Mouse (Mus musculus) small intestine, adult 2 months (tissue): ENCODE results near the gene Pkm. TPM values are rescaled to one million over a fixed set of nuclear protein-coding genes. Genes with fewer than 3 reads are reported as not detected.

ENCODE experiments used
- H3K27ac ChIP-seq: fragments of 200-500 bp; 2 replicates; pipeline ENCODE4 v1.5.1; 2012; ENCODE audit warnings: low read depth, low read length, control low read depth, inconsistent platforms; ENCODE audit not compliant: insufficient read depth
- H3K27me3 ChIP-seq: fragments of 200-500 bp; 2 replicates; pipeline ENCODE4 v1.6.1; 2012; ENCODE audit warnings: mild to moderate bottlenecking, moderate library complexity, low read length, inconsistent platforms; ENCODE audit not compliant: control insufficient read depth, insufficient read depth
- H3K36me3 ChIP-seq: fragments of 200-500 bp; 2 replicates; pipeline ENCODE4 v1.6.1; 2012; ENCODE audit warnings: mild to moderate bottlenecking, low read length, control low read depth, inconsistent platforms; ENCODE audit not compliant: control insufficient read depth, insufficient read depth
- H3K4me1 ChIP-seq: fragments of 200-500 bp; 2 replicates; pipeline ENCODE4 v1.6.1; 2012; ENCODE audit warnings: low read length, inconsistent platforms, mixed read lengths; ENCODE audit not compliant: control insufficient read depth, insufficient read depth, insufficient read length
- H3K4me3 ChIP-seq: fragments of 200-500 bp; 2 replicates; pipeline ENCODE4 v1.5.1; 2012; ENCODE audit warnings: low read depth, mild to moderate bottlenecking, control low read depth, inconsistent platforms, low read length, moderate library complexity
- CTCF ChIP-seq: fragments of 200-500 bp; IDR thresholded peaks from 2 replicates; pipeline ENCODE4 v1.5.1; 2012; ENCODE audit warnings: low read depth, mild to moderate bottlenecking, control low read depth, inconsistent platforms, low read length, moderate library complexity, mixed read lengths; ENCODE audit not compliant: insufficient replicate concordance, insufficient read length; ENCODE audit errors: extremely low read depth
- POLR2A ChIP-seq: fragments of 200-500 bp; IDR thresholded peaks from 2 replicates; pipeline ENCODE4 v1.6.1; 2012; ENCODE audit warnings: low read depth, mild to moderate bottlenecking, control low read depth, inconsistent platforms, low read length, moderate library complexity
- WGBS: fragments of 180-500 bp; shearing (Covaris S2); methylation state at CpG from one replicate; pipeline ENCODE4 v1.1.7; 2018; 5-methylcytosine and 5-hydroxymethylcytosine counted together
- polyA plus RNA-seq: library from polyadenylated mRNA; depleted of rRNA; stranded (reverse); fragments of >200 nt; gene quantifications from 2 replicates; pipeline ENCODE4 v1.2.3, GENCODE M21; 2012

Pkm gene
- polyA plus RNA-seq, 1 experiment, result 1,082 TPM

DNA sequence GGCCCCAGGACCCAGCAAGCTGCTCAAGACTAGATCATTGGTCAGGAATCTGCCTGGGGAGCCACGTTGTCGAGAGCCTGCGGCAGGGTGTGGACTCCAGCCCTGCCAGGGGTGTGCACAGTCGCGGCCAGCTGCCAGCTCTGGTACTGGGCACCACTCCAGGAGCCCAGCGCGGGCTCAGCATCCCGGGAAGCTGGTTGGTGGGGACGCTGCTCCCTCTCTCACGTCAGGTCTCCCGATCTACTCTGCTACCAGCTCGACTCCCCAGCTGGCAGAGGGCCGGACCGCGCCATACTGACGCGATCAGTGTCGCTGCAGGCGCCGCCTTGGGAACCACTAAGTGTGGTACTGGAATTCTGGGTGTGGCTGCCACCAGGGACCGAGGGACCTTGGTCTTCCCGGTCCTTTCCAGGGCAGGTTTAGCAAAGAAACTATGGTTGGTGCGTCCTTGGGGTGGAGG is 35.5 kb downstream of the Pkm start:
- no peaks in the 10 kb centered on the region for H3K36me3 ChIP-seq
- no peaks in the 10 kb centered on the region for H3K27me3 ChIP-seq
- TF ChIP-seq POLR2A, result peak; percentile 13; the same call in 1 of the 2 replicates
- no peak for TF ChIP-seq CTCF
- peaks cover 23% of the 10 kb centered on the region for H3K4me1 ChIP-seq
- peak overlapping the region; percentile 39 for H3K4me3 ChIP-seq
- WGBS, result 2% methylated on average over 23 of the region's 23 CpGs
- H3K27ac ChIP-seq, result peak overlapping the region; percentile 88

GRCm38 (mm10) chr9:59692145-59692544 is 36.0 kb downstream of the Pkm start:
- WGBS, result 23% methylated on average over 9 of the region's 9 CpGs
- H3K4me1 ChIP-seq, result peaks cover 23% of the 10 kb centered on the region
- TF ChIP-seq POLR2A (no peak), CTCF (no peak)
- no peaks in the 10 kb centered on the region for H3K27me3 ChIP-seq
- H3K27ac ChIP-seq, result peak overlapping the region; percentile 88
- H3K36me3 ChIP-seq, result no peaks in the 10 kb centered on the region
- H3K4me3 ChIP-seq, result peak overlapping the region; percentile 39

DNA sequence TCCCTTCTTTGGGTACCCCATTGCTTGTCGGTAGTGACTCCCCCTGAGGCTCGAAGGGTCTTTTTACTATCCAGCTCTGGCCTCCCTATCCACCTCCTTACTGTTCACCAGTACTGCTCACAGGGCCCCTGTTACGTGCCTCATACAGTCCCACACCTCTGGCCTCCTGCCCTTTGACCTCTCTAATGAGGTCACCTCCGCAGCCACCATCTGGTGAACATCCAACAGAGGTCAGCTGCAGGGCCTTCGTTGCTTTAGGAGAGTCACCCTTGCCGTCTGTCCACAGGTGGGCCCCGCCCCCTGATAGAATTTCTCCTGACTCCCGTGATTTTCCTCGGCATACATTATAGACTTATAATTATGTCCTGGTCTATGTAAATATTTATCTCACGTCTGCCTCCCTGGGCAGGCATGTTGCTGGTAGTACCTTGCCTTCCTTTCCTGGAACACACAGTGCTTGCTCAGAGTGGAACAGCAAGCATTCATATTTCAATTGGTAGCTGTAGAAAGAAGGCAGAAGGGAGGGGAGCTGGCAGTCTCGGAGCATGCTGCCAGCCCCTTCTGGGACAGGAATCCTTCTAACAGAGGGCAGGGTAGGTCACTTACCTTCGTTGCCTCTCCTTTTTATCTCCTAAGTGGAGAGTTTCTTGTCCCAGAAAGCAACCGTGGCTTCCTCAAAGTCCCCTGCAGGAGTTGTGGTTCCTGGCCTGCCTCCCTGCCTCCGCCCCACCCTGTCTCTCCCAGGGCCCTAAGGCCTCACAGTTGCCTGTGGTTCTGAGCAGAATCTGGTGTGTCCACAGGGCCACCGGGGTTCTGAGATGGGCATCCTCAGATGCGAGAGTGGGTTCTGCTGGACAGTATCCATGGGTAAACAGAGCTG is 38.6 kb downstream of the Pkm start:
- Histone ChIP-seq H3K4me1 (peaks cover 36% of the 10 kb centered on the region), H3K27me3 (no peaks in the 10 kb centered on the region), H3K4me3 (no peak overlapping the region), H3K27ac (peak overlapping the region; percentile 80), H3K36me3 (no peaks in the 10 kb centered on the region)
- WGBS, result 41% methylated on average over 16 of the region's 16 CpGs
- TF ChIP-seq POLR2A (no peak), CTCF (no peak)

DNA sequence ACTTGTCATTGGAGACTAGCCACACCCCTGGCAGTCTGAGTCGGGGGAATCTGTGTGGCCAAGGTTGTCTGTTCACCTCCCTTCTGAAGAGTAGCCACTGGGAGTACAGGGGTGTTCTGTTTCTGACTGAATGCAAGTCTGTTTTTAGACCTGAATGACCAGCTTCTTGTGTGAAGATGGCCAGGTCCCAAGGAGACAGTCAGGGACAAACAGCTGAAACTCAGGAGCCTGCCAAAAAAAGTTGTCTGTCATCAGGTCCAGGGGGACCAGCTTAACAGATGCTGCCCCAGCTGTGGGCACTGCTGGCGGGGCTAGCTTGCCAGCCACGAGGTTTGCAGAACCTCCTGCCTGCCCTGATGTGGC is 39.3 kb downstream of the Pkm start:
- 49% methylated on average over 3 of the region's 3 CpGs for WGBS
- no peaks in the 10 kb centered on the region for H3K36me3 ChIP-seq
- peak overlapping the region; percentile 80; the same call in 1 of the 2 replicates for H3K27ac ChIP-seq
- H3K4me1 ChIP-seq, result peaks cover 36% of the 10 kb centered on the region
- TF ChIP-seq CTCF (no peak), POLR2A (no peak)
- H3K4me3 ChIP-seq, result no peak overlapping the region
- no peaks in the 10 kb centered on the region for H3K27me3 ChIP-seq

GRCm38 (mm10) chr9:59696381-59696780 is 40.2 kb downstream of the Pkm start:
- TF ChIP-seq CTCF (no peak), POLR2A (no peak)
- H3K4me1 ChIP-seq, result peaks cover 35% of the 10 kb centered on the region
- H3K27ac ChIP-seq, result no peak overlapping the region
- no peaks in the 10 kb centered on the region for H3K27me3 ChIP-seq
- H3K36me3 ChIP-seq, result no peaks in the 10 kb centered on the region
- no peak overlapping the region for H3K4me3 ChIP-seq
- WGBS, result 83% methylated on average over 3 of the region's 3 CpGs

GRCm38 (mm10) chr9:59701094-59701493 is 44.9 kb downstream of the Pkm start:
- H3K4me3 ChIP-seq, result no peak overlapping the region
- H3K27me3 ChIP-seq, result no peaks in the 10 kb centered on the region
- no peaks in the 10 kb centered on the region for H3K36me3 ChIP-seq
- WGBS, result 79% methylated on average over 7 of the region's 7 CpGs
- no peak overlapping the region for H3K27ac ChIP-seq
- TF ChIP-seq CTCF, result no peak
- TF ChIP-seq POLR2A, result no peak
- peaks cover 31% of the 10 kb centered on the region; the same call in 1 of the 2 replicates for H3K4me1 ChIP-seq

GRCm38 (mm10) chr9:59703099-59703498 is 46.9 kb downstream of the Pkm start:
- H3K27me3 ChIP-seq, result no peaks in the 10 kb centered on the region
- WGBS, result 34% methylated on average over 6 of the region's 6 CpGs
- no peak overlapping the region for H3K4me3 ChIP-seq
- peak overlapping the region; percentile 72 for H3K27ac ChIP-seq
- H3K36me3 ChIP-seq, result no peaks in the 10 kb centered on the region
- TF ChIP-seq POLR2A, result no peak
- no peak for TF ChIP-seq CTCF
- H3K4me1 ChIP-seq, result peaks cover 43% of the 10 kb centered on the region; the same call in 1 of the 2 replicates
